Mouse (Mus musculus): ENCODE results near the gene LTO1. TPM values are rescaled to one million over a fixed set of nuclear protein-coding genes. Genes with fewer than 3 reads are reported as not detected.
"Not testable (repeated sequence)": the region's sequence is repeated elsewhere in the genome, so short reads cannot be mapped to it uniquely, and the experiment has no call there.

Gene LTO1
- polyA plus RNA-seq, 1 experiment = 19.8 TPM

GRCm38 (mm10) chr7:144894706-144895105 lies 20.2 kb upstream of the LTO1 start:
- DNase-seq = no peak
- WGBS = 11% methylated on average over 4 of the region's 4 CpGs
- H3K36me3 ChIP-seq (ENCODE audit: control insufficient read depth, insufficient read depth, low read length) = no peaks in the 10 kb centered on the region
- no peak overlapping the region for H3K27ac ChIP-seq (ENCODE audit: insufficient read depth, low read depth, low read length)
- no peak for TF ChIP-seq POLR2A (IDR thresholded peaks at IDR 0.05; ENCODE audit: low read depth, low read length)
- TF ChIP-seq CTCF (conservative IDR thresholded peaks at IDR 0.05; ENCODE audit: insufficient read depth, insufficient read length, low read depth, low read length) = no peak
- H3K4me3 ChIP-seq (ENCODE audit: insufficient read depth, low read depth, low read length) = no peak overlapping the region
- 0 out of 2 replicates have a peak, but pooled peaks cover 1% of the 10 kb centered on the region for H3K27me3 ChIP-seq (replicated peaks; ENCODE audit: control insufficient read depth, insufficient read depth, low read length)
- H3K4me1 ChIP-seq (ENCODE audit: control insufficient read depth, insufficient read depth, low read length) = no peaks in the 10 kb centered on the region

- TF ChIP-seq CTCF (conservative IDR thresholded peaks at IDR 0.05; ENCODE audit: insufficient read depth, insufficient read length, low read depth, low read length) = peak; percentile 94
- no peak for TF ChIP-seq POLR2A (IDR thresholded peaks at IDR 0.05; ENCODE audit: low read depth, low read length)
- Histone ChIP-seq H3K27ac (ENCODE audit: insufficient read depth, low read depth, low read length) (no peak overlapping the region), H3K4me3 (ENCODE audit: insufficient read depth, low read depth, low read length) (peak overlapping the region; percentile 21), H3K27me3 (replicated peaks; ENCODE audit: control insufficient read depth, insufficient read depth, low read length) (0 out of 2 replicates have a peak, but pooled peaks cover 1% of the 10 kb centered on the region), H3K4me1 (ENCODE audit: control insufficient read depth, insufficient read depth, low read length) (no peaks in the 10 kb centered on the region), H3K36me3 (ENCODE audit: control insufficient read depth, insufficient read depth, low read length) (no peaks in the 10 kb centered on the region)
- peak; percentile 73 for DNase-seq
- WGBS = under 1% methylated on average over 37 of the region's 37 CpGs
These were observed 19.4 kb upstream of the LTO1 start for GRCm38 (mm10) chr7:144895305-144896111.

GRCm38 (mm10) chr7:144896294-144897218 lies 18.3 kb upstream of the LTO1 start, which contains the start of gene Fgf15:
TSS of gene Fgf15 (plus strand) at chr7:144896531.
- TF ChIP-seq CTCF (conservative IDR thresholded peaks at IDR 0.05; ENCODE audit: insufficient read depth, insufficient read length, low read depth, low read length) = no peak
- TF ChIP-seq POLR2A (IDR thresholded peaks at IDR 0.05; ENCODE audit: low read depth, low read length) = no peak
- WGBS = 1% methylated on average over 65 of the region's 65 CpGs
- no peak within 1 kb of the TSS for H3K27ac ChIP-seq (ENCODE audit: insufficient read depth, low read depth, low read length)
- H3K4me1 ChIP-seq (ENCODE audit: control insufficient read depth, insufficient read depth, low read length) = no peaks in the 10 kb centered on the region
- peak within 1 kb of the TSS; percentile 21 for H3K4me3 ChIP-seq (ENCODE audit: insufficient read depth, low read depth, low read length)
- no peaks in the 10 kb centered on the region for H3K36me3 ChIP-seq (ENCODE audit: control insufficient read depth, insufficient read depth, low read length)
- no peak for DNase-seq
- 0 out of 2 replicates have a peak, but pooled peaks cover 1% of the 10 kb centered on the region for H3K27me3 ChIP-seq (replicated peaks; ENCODE audit: control insufficient read depth, insufficient read depth, low read length)

GRCm38 (mm10) chr7:144898506-144898905 lies 16.4 kb upstream of the LTO1 start:
- WGBS = 91% methylated on average over 6 of the region's 6 CpGs
- Histone ChIP-seq H3K27ac (ENCODE audit: insufficient read depth, low read depth, low read length) (no peak overlapping the region), H3K4me1 (ENCODE audit: control insufficient read depth, insufficient read depth, low read length) (no peaks in the 10 kb centered on the region), H3K36me3 (ENCODE audit: control insufficient read depth, insufficient read depth, low read length) (no peaks in the 10 kb centered on the region), H3K4me3 (ENCODE audit: insufficient read depth, low read depth, low read length) (no peak overlapping the region), H3K27me3 (replicated peaks; ENCODE audit: control insufficient read depth, insufficient read depth, low read length) (0 out of 2 replicates have a peak, but pooled peaks cover 1% of the 10 kb centered on the region)
- no peak for TF ChIP-seq CTCF (conservative IDR thresholded peaks at IDR 0.05; ENCODE audit: insufficient read depth, insufficient read length, low read depth, low read length)
- DNase-seq = no peak

GRCm38 (mm10) chr7:144905514-144905913 lies 9.4 kb upstream of the LTO1 start:
- H3K36me3 ChIP-seq (ENCODE audit: control insufficient read depth, insufficient read depth, low read length); H3K27ac ChIP-seq (ENCODE audit: insufficient read depth, low read depth, low read length); H3K27me3 ChIP-seq (replicated peaks; ENCODE audit: control insufficient read depth, insufficient read depth, low read length); H3K4me1 ChIP-seq (ENCODE audit: control insufficient read depth, insufficient read depth, low read length); DNase-seq; H3K4me3 ChIP-seq (ENCODE audit: insufficient read depth, low read depth, low read length): not testable (repeated sequence)
- WGBS = 94% methylated on average over 3 of the region's 3 CpGs

- H3K27me3 ChIP-seq (replicated peaks; ENCODE audit: control insufficient read depth, insufficient read depth, low read length) = no peaks in the 10 kb centered on the region
- no peaks in the 10 kb centered on the region for H3K36me3 ChIP-seq (ENCODE audit: control insufficient read depth, insufficient read depth, low read length)
- no peaks in the 10 kb centered on the region for H3K4me1 ChIP-seq (ENCODE audit: control insufficient read depth, insufficient read depth, low read length)
- peak; percentile 42 for DNase-seq
- H3K27ac ChIP-seq (ENCODE audit: insufficient read depth, low read depth, low read length) = no peak overlapping the region
- no peak for TF ChIP-seq POLR2A (IDR thresholded peaks at IDR 0.05; ENCODE audit: low read depth, low read length)
- TF ChIP-seq CTCF (conservative IDR thresholded peaks at IDR 0.05; ENCODE audit: insufficient read depth, insufficient read length, low read depth, low read length) = peak; percentile 72
- 13% methylated on average over 28 of the region's 28 CpGs for WGBS
- H3K4me3 ChIP-seq (ENCODE audit: insufficient read depth, low read depth, low read length) = no peak overlapping the region
These were observed 8.0 kb upstream of the LTO1 start for GRCm38 (mm10) chr7:144906708-144907397.
